Mouse (Mus musculus) hindbrain, embryonic 14.5 days (tissue): ENCODE data around the gene Gm10226. TPM values are rescaled to one million over a fixed set of nuclear protein-coding genes. Genes with fewer than 3 reads are reported as not detected.
A peak's percentile ranks its signal among the peaks of the same experiment; 100 is the strongest.
"Not testable (repeated sequence)": the region's sequence is repeated elsewhere in the genome, so short reads cannot be mapped to it uniquely, and the experiment has no call there.

ENCODE experiments used
- ATAC-seq: fragments of 200-750 bp; cut with Nextera tagmentation; 2 replicates; pipeline ENCODE4 v1.8.0; 2017; ENCODE audit warnings: moderate number of reproducible peaks, mild to moderate bottlenecking, moderate TSS enrichment, moderate library complexity; ENCODE audit not compliant: low FRiP score
- DNase-seq: peaks from one replicate; pipeline ENCODE4 v3.0.0-alpha.2; 2015; ENCODE audit warnings: low spot score
- H3K27ac ChIP-seq: fragments of 300-500 bp; sonication (generic); 2 replicates; pipeline ENCODE4 v1.5.1; 2014; ENCODE audit warnings: mild to moderate bottlenecking, moderate library complexity
- H3K27me3 ChIP-seq: fragments of 300-500 bp; sonication (generic); 2 replicates; pipeline ENCODE4 v1.6.1; 2014; ENCODE audit warnings: mild to moderate bottlenecking, low read length, mixed read lengths; ENCODE audit not compliant: control insufficient read depth, insufficient read depth
- H3K36me3 ChIP-seq: fragments of 300-500 bp; sonication (generic); replicated peaks from 2 replicates; pipeline ENCODE4 v1.6.1; 2014; ENCODE audit not compliant: control insufficient read depth, insufficient read depth
- H3K4me1 ChIP-seq: fragments of 300-500 bp; sonication (generic); replicated peaks from 2 replicates; pipeline ENCODE4 v1.6.1; 2014; ENCODE audit warnings: antibody characterized with exemption, low read length, mixed read lengths; ENCODE audit not compliant: control insufficient read depth, insufficient read depth
- H3K4me2 ChIP-seq: fragments of 300-500 bp; sonication (generic); replicated peaks from 2 replicates; pipeline ENCODE4 v1.6.1; 2014; ENCODE audit warnings: mild to moderate bottlenecking, moderate library complexity
- H3K4me3 ChIP-seq: fragments of 300-500 bp; sonication (generic); replicated peaks from 2 replicates; pipeline ENCODE4 v1.5.1; 2014; ENCODE audit warnings: mild to moderate bottlenecking, low read length
- H3K9ac ChIP-seq: fragments of 300-500 bp; sonication (generic); 2 replicates; pipeline ENCODE4 v1.6.1; 2014
- H3K9me3 ChIP-seq: fragments of 300-500 bp; sonication (generic); 2 replicates; pipeline ENCODE4 v1.6.1; 2016; ENCODE audit warnings: low read length; ENCODE audit not compliant: control insufficient read depth
- WGBS: fragments of 180-500 bp; shearing (Covaris S2); extraction: QIAGEN DNeasy Blood & Tissue Kit; methylation state at CpG from one replicate; pipeline ENCODE4 v1.1.7; 2014; 5-methylcytosine and 5-hydroxymethylcytosine counted together
- polyA plus RNA-seq: library from polyadenylated mRNA; unstranded; fragments of >200 nt; fragmentation: Nextera tagmentation; extraction: Ambion mirVana; gene quantifications from 2 replicates; pipeline ENCODE4 v1.2.1, GENCODE M21; 2014

Gene Gm10226
- polyA plus RNA-seq, 1 experiment from 2014 or later = 23.8 TPM

DNA sequence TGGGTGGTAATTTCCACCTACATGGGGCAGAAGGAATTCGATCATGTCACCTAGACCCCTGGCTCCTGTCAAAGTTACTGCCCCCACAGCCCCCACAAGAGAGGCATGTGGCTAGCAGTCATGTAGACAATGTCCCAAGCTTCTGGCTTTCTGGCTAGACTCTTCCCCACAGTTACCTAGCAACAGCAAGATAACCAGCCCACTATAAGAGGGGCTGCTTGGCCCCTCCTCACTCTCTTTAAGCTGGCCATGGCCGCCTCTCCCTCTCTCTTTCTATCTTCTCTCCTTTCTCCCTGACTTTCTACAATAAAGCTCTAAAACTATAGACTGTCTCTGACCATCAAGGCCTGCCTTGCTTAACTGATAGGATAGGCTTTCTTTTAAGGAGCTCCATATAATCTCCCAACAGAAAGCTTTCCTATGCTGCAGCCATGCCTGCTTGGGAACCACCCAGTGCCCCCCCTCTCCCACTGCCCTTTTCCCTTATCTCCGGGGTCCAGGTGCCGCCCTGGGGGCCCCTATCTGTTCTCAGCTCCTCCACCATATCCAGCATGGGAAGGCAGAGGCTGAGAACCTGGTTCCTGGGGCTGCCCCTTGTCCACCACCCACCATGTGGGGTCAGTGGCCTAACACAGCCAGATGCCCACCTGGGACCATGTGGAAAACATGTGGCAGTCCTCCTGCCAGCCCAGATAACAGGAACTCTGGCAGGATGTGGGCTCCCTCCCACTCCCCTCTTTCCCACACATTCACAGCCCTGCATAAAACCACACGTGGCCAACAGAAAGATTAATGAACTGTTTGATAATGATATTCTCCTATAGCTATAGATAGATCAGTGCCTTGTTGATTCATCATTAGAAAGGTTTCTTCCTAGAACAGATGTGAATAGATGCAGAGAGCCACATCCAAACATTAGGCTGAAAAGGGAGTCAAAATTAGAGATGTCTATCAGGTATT lies 10.9 kb downstream of the Gm10226 start:
- H3K9ac ChIP-seq = no peak overlapping the region
- H3K36me3 ChIP-seq = no peaks in the 10 kb centered on the region
- ATAC-seq (no peak), DNase-seq (no peak)
- H3K27ac ChIP-seq = no peak overlapping the region
- H3K4me3 ChIP-seq = no peak overlapping the region
- H3K4me1 ChIP-seq = no peaks in the 10 kb centered on the region; the same call in 1 of the 2 replicates
- 42% methylated on average over 5 of the region's 5 CpGs for WGBS
- H3K4me2 ChIP-seq = no peak overlapping the region
- H3K27me3 ChIP-seq = no peaks in the 10 kb centered on the region
- H3K9me3 ChIP-seq = no peaks in the 10 kb centered on the region

DNA sequence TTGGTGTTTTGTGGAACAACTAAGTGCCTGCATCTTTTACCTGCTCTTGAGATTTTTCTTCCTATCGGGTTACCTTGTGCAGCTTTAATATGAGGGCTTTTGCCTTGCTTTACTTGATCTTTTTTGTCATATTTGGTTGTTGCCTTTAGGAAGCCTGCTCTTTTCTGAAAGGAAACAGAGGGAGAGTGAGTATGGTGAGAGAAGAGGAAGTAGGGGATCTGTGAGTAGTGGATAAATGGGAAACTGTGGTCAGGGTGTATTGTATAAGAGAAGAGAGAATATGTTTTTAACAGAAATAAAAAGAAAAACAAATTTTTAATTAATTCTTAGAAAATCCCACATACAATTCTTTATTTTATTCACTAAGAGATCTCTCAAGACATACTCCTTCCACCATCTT lies 11.8 kb downstream of the Gm10226 start:
- no peak overlapping the region for H3K9ac ChIP-seq
- no peak overlapping the region for H3K27ac ChIP-seq
- peaks cover 4% of the 10 kb centered on the region for H3K4me1 ChIP-seq
- no peaks in the 10 kb centered on the region for H3K36me3 ChIP-seq
- no peak overlapping the region for H3K4me3 ChIP-seq
- no peak overlapping the region for H3K4me2 ChIP-seq
- DNase-seq (no peak), ATAC-seq (no peak)
- H3K9me3 ChIP-seq = no peaks in the 10 kb centered on the region
- H3K27me3 ChIP-seq = no peaks in the 10 kb centered on the region
- 84% methylated on average over 1 of the region's 1 CpGs for WGBS

GRCm38 (mm10) chr17:21707343-21707996 lies 15.8 kb downstream of the Gm10226 start, which contains the start of gene Zfp760:
TSS of gene Zfp760 (plus strand) at chr17:21707741.
- no peaks in the 10 kb centered on the region for H3K27me3 ChIP-seq
- peak within 1 kb of the TSS; percentile 69 for H3K4me2 ChIP-seq
- WGBS = 4% methylated on average over 26 of the region's 26 CpGs
- H3K27ac ChIP-seq = peak within 1 kb of the TSS; percentile 73
- H3K4me3 ChIP-seq = peak within 1 kb of the TSS; percentile 62
- ATAC-seq (peak; percentile 98), DNase-seq (peak; percentile 87)
- H3K36me3 ChIP-seq = peaks cover 7% of the 10 kb centered on the region; the same call in 1 of the 2 replicates
- H3K9me3 ChIP-seq = no peaks in the 10 kb centered on the region
- H3K4me1 ChIP-seq = peaks cover 13% of the 10 kb centered on the region
- peak within 1 kb of the TSS; percentile 78 for H3K9ac ChIP-seq

DNA sequence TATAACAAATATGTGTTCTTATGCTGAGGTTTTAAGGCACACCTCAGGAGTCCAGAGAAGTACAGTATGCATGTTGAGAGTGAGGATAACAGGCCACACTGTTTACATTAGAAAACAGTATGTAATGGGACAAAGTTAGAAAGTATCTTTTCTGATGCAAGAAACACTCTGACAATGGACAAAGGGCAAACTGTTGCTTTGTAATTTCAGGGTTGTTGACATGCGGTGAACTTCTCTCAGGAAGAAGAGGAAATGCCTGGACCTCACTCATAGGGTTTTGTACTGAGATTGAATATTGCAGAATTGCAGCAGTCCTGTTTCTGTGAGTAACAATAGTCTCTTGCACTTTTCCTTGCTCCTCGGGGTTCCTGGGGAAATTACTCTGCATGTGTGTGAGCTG lies 16.7 kb downstream of the Gm10226 start:
- Histone ChIP-seq H3K36me3 (peaks cover 13% of the 10 kb centered on the region; the same call in 1 of the 2 replicates), H3K4me1 (peaks cover 13% of the 10 kb centered on the region), H3K9ac (peak overlapping the region; percentile 78), H3K27me3 (no peaks in the 10 kb centered on the region), H3K4me2 (peak overlapping the region; percentile 69), H3K27ac (no peak overlapping the region), H3K9me3 (no peaks in the 10 kb centered on the region), H3K4me3 (peak overlapping the region; percentile 62)
- DNase-seq (no peak), ATAC-seq (no peak)
- WGBS = 29% methylated on average over 2 of the region's 2 CpGs

- H3K36me3 ChIP-seq, H3K27me3 ChIP-seq, H3K4me3 ChIP-seq, DNase-seq, H3K9ac ChIP-seq, ATAC-seq, H3K9me3 ChIP-seq, H3K4me2 ChIP-seq, H3K27ac ChIP-seq: not testable (repeated sequence)
- H3K4me1 ChIP-seq = peaks cover 15% of the 10 kb centered on the region
- 97% methylated on average over 10 of the region's 22 CpGs for WGBS
These were observed 38.8 kb downstream of the Gm10226 start, which contains the start of gene Zfp229 for GRCm38 (mm10) chr17:21730495-21730894. TSS of gene Zfp229 (plus strand) at chr17:21730795.

GRCm38 (mm10) chr17:21733049-21733448 lies 41.4 kb downstream of the Gm10226 start:
- H3K4me3 ChIP-seq = peak overlapping the region; percentile 67
- DNase-seq (no peak), ATAC-seq (peak; percentile 29; the same call in 1 of the 2 replicates)
- no peaks in the 10 kb centered on the region for H3K27me3 ChIP-seq
- H3K4me1 ChIP-seq = peaks cover 15% of the 10 kb centered on the region
- no peaks in the 10 kb centered on the region for H3K9me3 ChIP-seq
- peak overlapping the region; percentile 79 for H3K27ac ChIP-seq
- 80% methylated on average over 4 of the region's 4 CpGs for WGBS
- H3K9ac ChIP-seq = peak overlapping the region; percentile 84
- peak overlapping the region; percentile 54 for H3K4me2 ChIP-seq
- H3K36me3 ChIP-seq = peaks cover 11% of the 10 kb centered on the region; the same call in 1 of the 2 replicates

- H3K27ac ChIP-seq = peak overlapping the region; percentile 79
- peak overlapping the region; percentile 54 for H3K4me2 ChIP-seq
- H3K27me3 ChIP-seq = no peaks in the 10 kb centered on the region
- peak overlapping the region; percentile 84 for H3K9ac ChIP-seq
- DNase-seq (peak; percentile 80), ATAC-seq (peak; percentile 98)
- peaks cover 14% of the 10 kb centered on the region; the same call in 1 of the 2 replicates for H3K36me3 ChIP-seq
- H3K9me3 ChIP-seq = no peaks in the 10 kb centered on the region
- WGBS = under 1% methylated on average over 27 of the region's 27 CpGs
- H3K4me3 ChIP-seq = peak overlapping the region; percentile 67
- peaks cover 15% of the 10 kb centered on the region for H3K4me1 ChIP-seq
These were observed 41.9 kb downstream of the Gm10226 start for GRCm38 (mm10) chr17:21733529-21734031.
